Mouse (Mus musculus) testis, adult 2 months (tissue): ENCODE measurements around the gene Sgta. TPM values are rescaled to one million over a fixed set of nuclear protein-coding genes. Genes with fewer than 3 reads are reported as not detected.

ENCODE experiments used
- H3K27ac ChIP-seq: fragments of 200-500 bp; 2 replicates; pipeline ENCODE4 v1.5.1; 2012; ENCODE audit warnings: low read depth, low read length; ENCODE audit not compliant: control insufficient read depth, insufficient read depth
- H3K27me3 ChIP-seq: fragments of 200-500 bp; 2 replicates; pipeline ENCODE4 v1.6.1; 2012; ENCODE audit warnings: mild to moderate bottlenecking, low read length, moderate library complexity; ENCODE audit not compliant: control insufficient read depth, insufficient read depth
- H3K36me3 ChIP-seq: fragments of 200-500 bp; 2 replicates; pipeline ENCODE4 v1.6.1; 2012; ENCODE audit warnings: mild to moderate bottlenecking, low read length; ENCODE audit not compliant: control insufficient read depth, insufficient read depth
- H3K4me1 ChIP-seq: fragments of 200-500 bp; 2 replicates; pipeline ENCODE4 v1.6.1; 2012; ENCODE audit warnings: low read length; ENCODE audit not compliant: control insufficient read depth, insufficient read depth
- H3K4me3 ChIP-seq: fragments of 200-500 bp; 2 replicates; pipeline ENCODE4 v1.5.1; 2012; ENCODE audit warnings: low read depth, mild to moderate bottlenecking, low read length, moderate library complexity, mixed read lengths; ENCODE audit not compliant: control insufficient read depth
- CTCF ChIP-seq: fragments of 200-500 bp; IDR thresholded peaks from 2 replicates; pipeline ENCODE4 v1.5.1; 2012; ENCODE audit warnings: low read depth, mild to moderate bottlenecking, inconsistent platforms, low read length, moderate library complexity; ENCODE audit not compliant: control insufficient read depth, insufficient read depth, insufficient replicate concordance
- POLR2A ChIP-seq: fragments of 200-500 bp; IDR thresholded peaks from 2 replicates; pipeline ENCODE4 v1.6.1; 2012; ENCODE audit warnings: low read depth, mild to moderate bottlenecking, inconsistent platforms, low read length, moderate library complexity; ENCODE audit not compliant: control insufficient read depth
- polyA plus RNA-seq: library from polyadenylated mRNA; depleted of rRNA; stranded (reverse); fragments of >200 nt; gene quantifications from 2 replicates; pipeline ENCODE4 v1.2.3, GENCODE M21; 2012

The Sgta gene
- polyA plus RNA-seq, 1 experiment: 203 TPM

DNA sequence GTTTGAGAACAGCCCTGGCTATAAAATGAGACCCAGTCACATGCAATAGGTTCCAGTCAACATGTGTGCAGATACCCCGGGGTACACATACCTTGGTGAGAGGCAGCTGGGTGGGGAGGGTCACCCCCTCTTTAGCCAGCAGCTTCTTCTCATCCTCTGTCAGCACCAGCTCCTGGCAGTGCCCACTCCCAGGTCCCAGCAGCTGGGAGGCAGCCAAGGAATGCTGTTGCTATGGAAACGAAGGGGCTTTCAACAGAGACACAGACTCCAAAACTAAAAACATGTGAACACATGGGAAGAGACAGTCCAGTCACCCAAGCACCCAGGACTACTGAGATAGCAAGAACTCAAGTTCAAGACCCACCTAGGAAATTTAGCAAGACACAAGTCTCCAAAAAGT lies 29.2 kb upstream of the Sgta start:
- Histone ChIP-seq H3K36me3 (no peaks in the 10 kb centered on the region), H3K27ac (no peak overlapping the region), H3K27me3 (no peaks in the 10 kb centered on the region), H3K4me1 (peaks cover 5% of the 10 kb centered on the region), H3K4me3 (no peak overlapping the region)
- TF ChIP-seq POLR2A: no peak
- no peak for TF ChIP-seq CTCF

DNA sequence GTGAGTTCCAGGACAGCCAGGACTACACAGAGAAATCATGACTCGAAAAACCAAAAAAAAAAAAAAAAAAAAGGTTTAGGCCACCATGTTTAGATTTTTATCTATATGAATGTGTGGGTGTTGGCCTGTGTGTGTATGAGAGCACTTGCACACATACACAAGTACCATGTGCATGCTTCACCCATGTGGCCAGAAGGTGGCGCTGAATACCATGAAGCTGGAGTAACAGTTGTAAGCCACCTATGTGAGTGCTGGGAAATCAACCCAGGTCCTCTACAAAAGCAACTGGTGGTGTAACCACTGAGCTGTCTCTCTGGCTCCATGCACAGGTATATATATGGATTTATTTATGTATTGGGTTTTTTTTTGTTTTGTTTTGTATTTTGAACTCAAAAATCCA lies 27.0 kb upstream of the Sgta start:
- Histone ChIP-seq H3K4me1 (peaks cover 5% of the 10 kb centered on the region), H3K27me3 (no peaks in the 10 kb centered on the region), H3K27ac (no peak overlapping the region), H3K4me3 (no peak overlapping the region), H3K36me3 (no peaks in the 10 kb centered on the region)
- TF ChIP-seq POLR2A: no peak
- no peak; the same call in 1 of the 2 replicates for TF ChIP-seq CTCF

DNA sequence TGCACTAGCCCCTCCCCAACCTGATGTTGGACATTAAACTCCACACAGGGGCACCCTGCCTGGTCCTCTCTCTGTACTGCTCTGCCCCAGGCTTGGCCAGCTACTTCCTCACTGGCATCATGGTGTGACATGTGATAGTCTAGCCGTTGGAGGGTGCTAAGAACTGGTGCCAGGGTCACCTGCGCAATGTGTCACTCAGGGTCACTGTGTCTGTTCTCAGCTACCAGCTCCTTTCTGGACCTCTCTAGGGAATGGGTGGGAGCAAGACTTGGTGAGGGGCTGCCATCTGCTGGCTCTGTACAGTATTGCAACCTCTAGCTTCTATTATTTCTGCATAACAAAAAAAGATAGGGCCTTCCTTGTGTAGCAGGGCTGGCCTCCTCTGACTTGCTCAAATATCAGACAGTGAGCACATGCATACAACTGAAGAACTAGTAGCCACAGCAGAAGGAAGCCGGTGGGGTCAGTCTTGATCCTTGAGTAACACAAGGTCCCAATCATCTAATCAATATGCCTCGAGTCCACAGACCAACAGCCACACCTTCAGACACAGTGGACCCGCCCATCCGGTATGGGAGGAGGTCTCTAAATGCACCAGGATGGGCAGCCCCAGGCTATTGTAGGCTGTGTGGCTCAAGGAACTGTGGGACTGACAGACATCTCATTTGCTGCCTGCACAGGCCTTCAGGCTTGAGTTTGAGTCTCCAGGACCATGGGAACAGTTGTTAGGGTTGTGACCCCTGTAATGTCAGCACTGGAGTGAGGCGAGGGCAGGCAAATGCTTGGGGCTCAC lies 22.4 kb upstream of the Sgta start:
- Histone ChIP-seq H3K4me1 (no peaks in the 10 kb centered on the region), H3K27me3 (no peaks in the 10 kb centered on the region), H3K27ac (no peak overlapping the region), H3K36me3 (no peaks in the 10 kb centered on the region; the same call in none of the 2 replicates), H3K4me3 (no peak overlapping the region)
- TF ChIP-seq CTCF: peak; percentile 54; the same call in 1 of the 2 replicates
- TF ChIP-seq POLR2A: no peak

DNA sequence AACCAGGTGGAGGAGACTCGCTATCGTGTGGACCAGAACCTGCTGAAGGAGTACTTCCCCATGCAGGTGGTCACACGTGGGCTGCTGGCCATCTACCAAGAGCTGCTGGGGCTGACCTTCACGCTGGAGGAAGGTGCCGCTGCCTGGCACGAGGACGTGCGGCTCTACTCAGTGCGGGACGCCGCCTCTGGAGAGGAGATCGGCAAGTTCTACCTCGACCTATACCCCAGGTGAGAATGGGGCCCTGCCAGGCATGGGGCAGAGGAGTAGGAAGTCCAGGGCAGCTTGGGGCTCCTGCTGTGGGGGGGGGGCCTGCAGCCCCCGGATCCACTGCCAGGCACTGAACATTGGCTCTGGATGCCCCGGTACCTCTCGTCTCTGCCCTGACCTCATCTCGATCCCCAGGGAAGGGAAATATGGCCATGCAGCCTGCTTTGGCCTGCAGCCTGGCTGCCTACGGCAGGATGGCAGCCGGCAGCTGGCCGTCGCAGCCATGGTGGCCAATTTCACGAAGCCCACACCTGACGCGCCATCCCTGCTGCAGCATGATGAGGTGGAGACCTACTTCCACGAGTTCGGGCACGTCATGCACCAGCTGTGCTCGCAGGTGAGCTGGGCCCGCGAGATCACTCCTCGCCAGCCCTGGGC lies 20.2 kb upstream of the Sgta start:
- H3K36me3 ChIP-seq: no peaks in the 10 kb centered on the region; the same call in none of the 2 replicates

DNA sequence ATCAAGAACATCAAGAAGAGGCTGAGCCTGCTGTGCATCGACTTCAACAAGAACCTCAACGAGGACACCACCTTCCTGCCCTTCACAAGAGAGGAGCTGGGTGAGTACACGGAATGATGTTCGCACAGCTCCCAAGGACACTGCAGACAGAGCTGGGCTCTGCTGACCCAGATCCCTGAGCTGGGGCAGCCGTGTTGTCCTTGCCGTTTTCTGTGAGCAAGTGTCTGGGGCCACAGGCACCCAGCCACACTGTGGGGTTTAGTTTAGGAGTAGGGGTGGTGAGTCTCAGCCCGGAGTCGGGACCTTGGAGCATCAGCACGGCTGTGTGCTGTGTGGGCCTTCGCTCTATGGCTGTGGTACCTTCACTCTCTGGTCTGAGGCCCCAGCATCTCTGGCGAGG lies 17.9 kb upstream of the Sgta start:
- no peak overlapping the region for H3K4me3 ChIP-seq
- TF ChIP-seq POLR2A: no peak
- no peak for TF ChIP-seq CTCF
- H3K4me1 ChIP-seq: no peaks in the 10 kb centered on the region
- H3K36me3 ChIP-seq: no peaks in the 10 kb centered on the region; the same call in none of the 2 replicates
- no peaks in the 10 kb centered on the region for H3K27me3 ChIP-seq
- no peak overlapping the region for H3K27ac ChIP-seq

More for the DNA sequence above, 20.2 kb upstream of the Sgta start:
- TF ChIP-seq CTCF (no peak), POLR2A (no peak)
- Histone ChIP-seq H3K27ac (no peak overlapping the region), H3K4me1 (no peaks in the 10 kb centered on the region), H3K4me3 (no peak overlapping the region), H3K27me3 (no peaks in the 10 kb centered on the region)

DNA sequence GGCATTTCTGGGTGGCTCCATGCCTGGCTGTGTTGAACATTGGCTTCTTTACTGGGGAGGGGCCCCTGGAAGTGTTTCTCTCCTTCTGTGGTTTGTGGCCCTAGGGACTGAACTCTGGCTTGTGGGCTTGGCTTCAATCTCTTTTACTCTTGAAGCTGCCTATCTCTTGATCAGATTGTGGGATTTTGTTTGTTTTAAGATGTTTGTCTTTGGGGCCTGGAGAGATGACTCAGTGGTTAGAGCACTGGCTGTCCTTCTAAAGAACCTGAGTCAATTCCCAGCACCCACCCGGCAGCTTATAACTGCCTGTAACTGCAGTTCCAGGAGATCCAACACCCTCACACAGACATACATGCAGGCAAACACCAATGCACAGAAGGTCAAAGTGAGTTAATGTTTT lies 16.4 kb upstream of the Sgta start:
- Histone ChIP-seq H3K27ac (no peak overlapping the region), H3K4me1 (no peaks in the 10 kb centered on the region), H3K27me3 (no peaks in the 10 kb centered on the region), H3K36me3 (no peaks in the 10 kb centered on the region; the same call in none of the 2 replicates), H3K4me3 (no peak overlapping the region)
- TF ChIP-seq CTCF (no peak), POLR2A (no peak)

DNA sequence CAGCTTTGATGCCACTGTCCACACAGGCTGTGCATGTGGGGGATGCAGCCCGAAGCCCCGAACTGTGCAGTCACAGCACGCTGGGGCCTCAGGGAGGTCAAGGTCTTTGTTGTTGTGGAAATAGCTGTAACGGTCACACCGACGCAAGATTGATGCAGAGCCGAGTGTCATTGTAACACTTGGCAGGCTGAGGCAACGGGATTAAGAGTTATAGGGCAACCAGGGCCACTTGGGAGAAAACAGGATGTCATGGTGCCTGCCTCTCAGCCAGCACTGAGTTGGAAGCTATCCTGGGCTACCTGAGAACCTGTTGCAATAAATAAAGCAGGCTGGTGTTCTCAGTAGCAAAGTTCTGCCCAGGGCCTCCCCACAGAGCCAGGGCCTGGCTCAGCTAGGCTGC lies 15.8 kb upstream of the Sgta start:
- Histone ChIP-seq H3K27ac (no peak overlapping the region), H3K4me3 (no peak overlapping the region), H3K36me3 (no peaks in the 10 kb centered on the region; the same call in none of the 2 replicates), H3K27me3 (no peaks in the 10 kb centered on the region), H3K4me1 (peaks cover under 1% of the 10 kb centered on the region)
- no peak for TF ChIP-seq CTCF
- TF ChIP-seq POLR2A: no peak

DNA sequence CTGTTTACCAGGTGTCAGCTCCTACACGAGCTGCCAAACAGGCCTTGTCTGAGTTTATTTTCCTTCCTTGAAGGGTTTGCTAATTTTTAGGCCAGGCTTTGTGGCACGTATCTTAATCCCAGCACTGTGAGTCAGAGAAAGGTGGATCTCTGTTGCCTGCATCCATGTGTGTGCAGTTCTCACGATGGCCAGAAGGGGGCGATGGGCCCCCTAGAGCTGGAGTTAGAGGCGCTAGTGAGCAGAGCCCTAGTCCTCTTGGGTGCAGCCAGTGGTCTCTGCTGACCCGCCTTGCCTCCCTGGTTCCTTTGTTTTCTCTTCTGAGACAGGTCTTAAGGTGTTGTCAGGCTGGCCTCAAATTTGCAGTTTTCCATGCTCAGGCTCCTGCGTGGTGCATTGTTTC lies 13.5 kb upstream of the Sgta start:
- Histone ChIP-seq H3K4me1 (peaks cover 8% of the 10 kb centered on the region), H3K27me3 (no peaks in the 10 kb centered on the region), H3K4me3 (no peak overlapping the region), H3K36me3 (no peaks in the 10 kb centered on the region; the same call in none of the 2 replicates), H3K27ac (no peak overlapping the region)
- TF ChIP-seq CTCF (peak; percentile 82; the same call in 1 of the 2 replicates), POLR2A (no peak)
